Mouse (Mus musculus) right cerebral cortex, adult 2 months (tissue): ENCODE data around the gene Taf9.

Experiments
- DNase-seq, 2 experiments: peaks; one replicate each; pipeline ENCODE4 v3.0.0; 2021 to 2022; ENCODE audit warnings: low spot score in 2 of 2

Gene Taf9

DNA sequence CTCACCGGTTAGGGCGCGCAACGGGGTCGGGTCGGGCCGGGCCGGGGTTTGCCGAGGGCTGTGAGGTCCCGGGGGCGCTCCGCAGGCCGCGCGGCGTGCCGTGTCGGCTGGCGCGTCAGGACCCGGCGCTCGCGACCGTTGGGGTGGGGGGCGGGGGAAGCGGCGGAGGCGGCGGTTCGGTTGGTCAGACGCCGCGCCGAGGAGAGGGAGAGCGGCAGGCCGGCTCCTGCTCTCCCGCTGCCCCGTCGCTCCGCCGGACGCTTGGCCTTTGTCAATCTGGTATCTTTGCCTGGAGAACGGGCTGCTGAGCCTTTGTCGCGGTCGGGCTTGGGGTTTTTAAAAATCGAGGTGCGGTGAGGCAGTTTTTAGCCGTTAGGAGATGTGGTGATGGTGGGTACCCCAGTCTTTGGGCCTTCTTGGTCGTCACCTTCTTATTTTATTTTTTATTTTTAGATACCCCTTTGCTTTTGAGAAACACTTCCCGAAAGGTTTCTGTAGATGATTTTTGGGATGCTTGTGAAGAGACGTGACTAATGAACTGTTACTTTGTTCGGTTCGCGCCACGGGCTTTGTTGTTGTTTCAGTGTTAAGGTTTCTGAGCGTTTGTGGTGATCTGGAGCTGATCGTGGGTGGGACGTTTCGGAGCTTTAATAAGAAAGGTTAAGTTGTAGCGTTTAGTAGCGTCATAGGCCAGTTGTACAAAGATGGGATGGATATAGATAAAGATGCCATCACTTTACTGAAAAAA, at the start of gene Taf9:
Taf9 (plus strand) TSS at position 141 of the 748 bp plus-strand sequence.
- DNase-seq: peak in 1 of 2 experiments; percentile 6

DNA sequence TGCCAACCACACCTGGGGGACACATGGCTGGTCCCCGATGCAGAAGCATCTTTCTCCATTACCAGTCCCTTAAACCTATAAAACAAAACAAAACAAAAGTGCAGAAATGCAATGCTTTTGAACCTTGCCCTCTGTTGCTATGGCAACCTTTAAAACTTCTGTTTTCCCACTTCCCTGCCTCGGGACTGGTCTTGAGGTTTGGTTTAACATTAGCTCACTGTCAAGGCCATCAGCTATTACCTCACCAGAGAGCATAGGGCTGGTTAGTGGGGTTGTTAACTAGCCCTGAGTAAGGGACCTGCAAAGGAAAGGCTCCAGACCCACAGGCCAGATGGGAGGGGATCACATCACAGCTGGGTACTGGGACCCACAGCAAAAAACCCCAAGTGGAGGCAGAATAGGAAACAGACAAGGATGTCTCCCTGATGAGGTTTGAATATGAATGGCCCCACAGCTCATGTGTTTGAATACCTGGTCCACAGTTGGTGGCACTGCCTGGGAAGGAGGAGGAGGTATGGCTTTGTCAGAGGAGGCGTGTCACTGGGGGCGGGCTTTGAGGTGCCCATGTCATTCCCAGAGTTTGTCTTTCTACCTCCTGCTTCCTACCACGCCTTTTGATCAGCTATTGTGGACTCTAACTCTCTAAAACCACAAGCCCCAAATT, 49.0 kb upstream of the Taf9 start:
- DNase-seq: no peak

GRCm38 (mm10) chr13:100603031-100603737, 48.2 kb upstream of the Taf9 start:
- no peak for DNase-seq

DNA sequence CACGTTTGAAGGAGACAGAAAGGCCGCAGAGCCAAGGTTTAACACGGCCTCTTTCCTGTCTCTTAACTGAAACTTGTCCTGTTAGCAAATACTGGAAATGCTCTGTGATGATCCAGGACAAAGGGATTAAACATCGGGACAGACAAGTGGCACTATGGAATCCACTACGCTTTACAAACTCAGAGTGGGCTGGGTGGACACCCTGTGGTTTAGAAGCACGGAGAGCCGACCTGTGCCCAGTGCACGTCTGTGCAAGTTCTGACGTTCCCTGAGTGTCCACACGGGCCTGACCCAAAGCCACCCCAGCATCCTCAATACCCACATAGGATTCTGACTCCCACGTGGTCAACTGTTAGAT, 47.7 kb upstream of the Taf9 start:
- DNase-seq: no peak

DNA sequence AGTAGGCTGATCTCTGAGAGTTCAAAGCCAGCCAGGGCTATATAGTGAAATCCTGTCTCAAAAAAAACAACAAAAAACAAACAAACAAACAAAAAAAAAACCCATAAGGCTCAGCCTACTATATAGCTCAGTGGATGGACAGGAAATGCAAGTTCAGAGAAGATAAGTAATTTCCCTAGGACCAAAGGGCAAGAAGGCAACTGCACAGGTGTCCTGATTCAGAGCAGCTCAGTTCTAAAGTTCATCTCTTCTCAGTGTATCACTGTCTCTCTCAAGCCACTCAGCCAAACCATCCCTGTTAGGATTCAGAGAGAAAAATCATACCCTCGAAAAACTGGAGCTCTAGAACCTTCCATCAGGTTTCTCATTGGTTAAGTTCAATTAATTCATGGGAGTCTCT, 45.5 kb upstream of the Taf9 start:
- no peak for DNase-seq

- no peak for DNase-seq
Measured at GRCm38 (mm10) chr13:100607756-100608155, 43.6 kb upstream of the Taf9 start.

GRCm38 (mm10) chr13:100611266-100611665, 40.1 kb upstream of the Taf9 start:
- no peak for DNase-seq

DNA sequence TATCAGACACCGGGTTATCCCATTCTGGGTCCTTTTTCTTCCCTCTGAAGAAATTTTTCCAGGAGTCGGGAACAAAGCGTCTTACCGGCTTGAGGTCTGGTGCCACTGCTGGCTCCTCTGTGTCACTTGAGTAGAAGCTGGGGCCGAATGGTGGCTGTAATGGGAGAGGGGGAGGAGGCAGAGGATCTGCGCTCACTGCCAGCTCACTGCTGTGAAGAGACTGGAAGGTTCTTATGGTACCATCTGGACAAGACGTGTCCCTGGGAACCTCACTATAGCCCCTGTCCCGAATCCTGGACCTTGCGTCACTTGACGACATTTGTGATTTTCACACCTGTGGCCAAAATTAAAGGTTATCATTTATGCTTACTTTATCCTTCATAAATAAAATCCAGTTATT, 39.1 kb upstream of the Taf9 start:
- DNase-seq: no peak

DNA sequence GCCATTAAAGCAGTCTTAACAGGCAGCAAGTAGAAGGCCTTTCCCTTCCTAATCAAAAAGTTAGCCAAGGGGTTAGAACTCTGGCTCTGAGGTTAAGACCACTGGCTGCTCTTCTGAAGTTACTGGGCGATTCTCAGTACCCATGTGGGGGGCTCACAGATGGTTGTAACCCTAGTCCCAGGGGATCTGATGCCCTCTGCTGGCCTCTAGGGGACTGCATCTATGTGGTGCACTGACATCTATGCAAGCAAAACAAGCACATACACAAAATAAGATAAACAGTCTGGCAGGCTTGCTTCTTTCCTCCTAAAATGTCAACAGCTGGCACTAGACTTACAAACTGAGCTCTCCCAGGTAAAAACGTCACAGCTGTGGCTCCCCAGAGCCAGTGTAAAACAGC, 38.5 kb upstream of the Taf9 start:
- DNase-seq: no peak

DNA sequence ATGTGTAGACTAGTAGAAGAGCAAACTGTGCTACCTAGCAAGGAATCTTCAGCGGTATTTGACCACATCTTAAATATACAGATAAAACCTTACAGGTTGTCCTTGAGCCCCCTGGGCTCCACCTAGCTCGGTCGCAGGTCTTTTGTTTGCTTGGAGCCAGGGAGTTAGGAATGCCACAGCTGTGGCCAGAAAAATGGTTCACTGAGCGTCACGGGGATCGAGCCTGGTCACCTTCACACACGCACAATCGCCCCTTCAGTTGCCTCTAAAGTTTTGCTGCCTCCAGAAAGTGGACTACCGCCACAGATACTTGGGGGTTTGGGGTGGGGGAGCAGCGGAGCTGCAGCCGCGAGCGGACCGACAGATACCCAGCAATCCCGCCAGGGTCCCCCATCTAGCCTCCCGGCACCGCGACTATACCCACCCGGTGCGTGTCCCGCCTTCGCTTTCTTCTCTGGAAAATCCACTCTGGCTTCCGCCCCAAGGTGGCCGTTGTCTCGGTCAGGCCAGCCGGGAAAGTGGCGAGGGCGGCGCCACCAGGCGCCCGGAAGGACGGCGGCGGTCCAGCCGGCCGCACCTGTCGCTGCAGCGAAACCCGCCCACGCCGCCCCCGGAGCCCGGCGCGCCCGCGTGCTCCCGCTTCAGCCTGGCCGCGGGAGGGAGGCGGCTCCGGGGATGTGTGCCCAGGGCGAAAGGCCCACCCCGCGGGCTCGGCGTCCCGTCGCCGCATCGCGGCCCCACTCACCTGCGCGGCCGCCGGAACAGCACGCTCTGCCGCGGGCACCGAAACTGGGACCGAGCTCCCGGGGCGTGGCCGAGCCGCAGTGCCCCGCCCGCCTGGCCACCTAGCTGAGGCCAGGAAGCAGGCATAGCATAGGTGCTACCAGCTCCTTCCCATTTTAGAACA, 34.9 kb upstream of the Taf9 start, which contains the start of gene Marveld2:
Marveld2 (minus strand) TSS at position 791 of the 907 bp plus-strand sequence.
- peak; percentile 23 to 42 for DNase-seq

- DNase-seq: no peak
Measured at GRCm38 (mm10) chr13:100617583-100617982, 33.8 kb upstream of the Taf9 start.

GRCm38 (mm10) chr13:100622241-100622640, 29.1 kb upstream of the Taf9 start:
- no peak for DNase-seq

GRCm38 (mm10) chr13:100634106-100634691, 17.2 kb upstream of the Taf9 start:
- no peak for DNase-seq

DNA sequence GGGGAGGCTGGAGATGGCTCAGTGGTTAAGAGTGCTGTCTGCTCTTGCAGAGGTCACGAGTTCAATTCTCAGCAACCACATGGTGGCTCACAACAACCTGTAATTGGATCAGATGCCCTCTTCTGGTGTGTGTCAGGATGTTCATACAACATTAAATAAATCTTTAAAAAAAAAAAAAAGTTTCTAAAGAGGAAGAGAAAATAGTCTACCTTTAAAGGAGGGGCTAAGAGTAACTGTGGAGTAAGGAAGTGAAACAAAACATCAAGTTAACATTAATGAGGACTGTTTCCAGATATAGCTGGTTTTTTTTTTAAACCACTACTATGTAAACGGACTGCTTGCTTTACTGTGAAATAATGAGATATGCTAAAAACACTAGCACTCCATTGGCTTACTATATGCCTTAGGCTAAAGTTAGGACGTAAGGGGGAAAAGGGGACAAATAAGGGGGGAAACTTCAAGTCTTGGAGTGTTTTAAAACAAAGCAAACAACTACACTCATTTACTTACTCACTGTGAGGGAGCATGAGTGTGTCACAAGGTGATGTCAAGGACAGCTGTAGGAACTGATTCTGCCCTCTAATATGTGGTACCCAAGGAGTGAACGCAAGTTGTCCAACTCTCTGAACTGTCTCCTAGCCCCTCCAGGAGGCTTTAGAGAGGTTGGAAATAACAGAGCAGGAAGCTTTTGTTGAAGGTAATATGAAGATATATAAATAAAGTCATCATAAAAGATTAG, 8.7 kb upstream of the Taf9 start:
- no peak for DNase-seq

- no peak for DNase-seq
Measured at GRCm38 (mm10) chr13:100648223-100648622, 3.2 kb upstream of the Taf9 start.

DNA sequence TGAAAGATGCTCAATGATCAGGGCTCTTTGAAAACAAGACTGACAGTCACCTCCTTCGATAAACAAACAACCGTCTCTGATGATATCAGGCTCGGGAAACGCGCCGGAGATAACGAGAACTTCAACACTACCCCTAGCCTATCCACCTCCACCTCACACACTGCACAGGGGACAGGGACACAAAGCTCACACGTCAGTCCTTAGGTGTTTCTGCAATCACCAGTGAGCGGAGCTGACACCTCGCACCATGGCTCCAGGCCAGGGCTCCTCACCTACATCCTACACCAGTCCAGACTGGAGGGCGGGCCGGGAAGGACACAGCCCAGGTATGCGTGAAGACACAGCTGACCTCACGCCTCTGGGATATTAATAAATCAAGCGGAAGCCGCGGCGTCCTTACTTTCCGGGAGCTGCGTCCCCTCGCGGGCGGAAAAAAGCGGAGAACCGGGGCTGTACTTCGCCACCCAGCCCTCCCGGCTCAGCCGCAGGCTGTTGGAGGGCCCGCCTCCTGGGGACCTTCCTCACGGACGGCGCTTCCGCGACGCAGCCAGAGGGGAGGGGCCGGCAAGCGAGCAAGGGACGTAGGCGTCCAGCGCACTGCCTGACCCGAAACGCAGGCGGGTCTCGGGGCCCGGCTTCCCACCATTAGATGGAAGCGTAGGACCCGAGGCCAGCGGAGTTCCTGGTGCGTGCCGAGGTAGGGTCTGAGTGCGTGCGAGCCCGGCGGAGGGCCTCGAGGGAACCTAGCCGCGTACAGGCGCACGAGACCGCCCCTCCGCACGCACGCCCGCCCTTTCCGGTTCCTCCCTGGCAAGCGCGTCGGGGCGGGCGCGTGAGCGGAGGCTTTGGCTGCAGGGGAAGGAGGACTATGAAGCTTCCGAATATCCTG, 585 bp upstream of the Taf9 start, which contains the start of the genes Ak6 and Rad17:
Ak6 (plus strand) TSS at position 430 of the 889 bp plus-strand sequence.
Rad17 (minus strand) TSS at position 502 of the 889 bp plus-strand sequence.
- DNase-seq: peak; percentile 94 to 96

DNA sequence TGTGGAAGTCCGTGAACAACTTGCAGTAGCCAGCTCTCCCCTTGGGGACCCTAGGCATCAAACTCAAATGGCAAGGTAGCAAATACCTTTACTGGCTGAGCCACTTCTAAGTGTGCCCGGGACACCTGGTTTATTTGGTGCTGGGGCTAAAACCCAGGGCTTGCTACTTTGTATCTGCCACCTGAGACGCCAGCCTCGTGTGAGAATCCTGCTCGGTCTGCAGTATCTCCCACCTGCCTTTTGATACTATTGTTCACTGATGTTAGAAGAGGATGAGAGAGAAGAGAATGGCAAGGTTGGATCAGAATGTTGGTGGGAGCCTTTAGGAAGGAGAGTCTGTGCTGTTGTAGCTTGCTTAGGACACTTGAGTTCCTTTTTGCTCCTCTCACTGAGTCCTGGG, 6.7 kb downstream of the Taf9 start:
- DNase-seq: no peak

GRCm38 (mm10) chr13:100659864-100660456, 8.6 kb downstream of the Taf9 start:
- peak; percentile 42 to 55 for DNase-seq
